Mouse (Mus musculus) cerebellum, adult 2 months (tissue): ENCODE measurements around the gene Alppl2. TPM values are rescaled to one million over a fixed set of nuclear protein-coding genes. Genes with fewer than 3 reads are reported as not detected.
A peak's percentile ranks its signal among the peaks of the same experiment; 100 is the strongest.

Source experiments
- DNase-seq, 2 experiments: peaks; one replicate each; pipeline ENCODE4 v3.0.0; 2021
- H3K27ac ChIP-seq: fragments of 200-500 bp; 2 replicates; pipeline ENCODE4 v1.5.1; 2012; ENCODE audit warnings: low read length, control low read depth, inconsistent platforms; ENCODE audit not compliant: insufficient read depth
- H3K27me3 ChIP-seq: fragments of 200-500 bp; 2 replicates; pipeline ENCODE4 v1.6.1; 2012; ENCODE audit warnings: inconsistent platforms, mild to moderate bottlenecking, low read length, moderate library complexity; ENCODE audit not compliant: control insufficient read depth, insufficient read depth
- H3K4me1 ChIP-seq: fragments of 200-500 bp; 2 replicates; pipeline ENCODE4 v1.6.1; 2011; ENCODE audit warnings: low read length; ENCODE audit not compliant: control insufficient read depth, insufficient read depth
- H3K4me3 ChIP-seq: fragments of 200-500 bp; replicated peaks from 2 replicates; pipeline ENCODE3; 2011; ENCODE audit warnings: mild to moderate bottlenecking, low read depth, low read length, control low read depth; ENCODE audit not compliant: insufficient read depth
- CTCF ChIP-seq: fragments of 200-500 bp; IDR thresholded peaks from 2 replicates; pipeline ENCODE4 v1.5.1; 2011; ENCODE audit warnings: low read depth, mild to moderate bottlenecking, control low read depth, low read length, moderate library complexity, borderline replicate concordance; ENCODE audit not compliant: insufficient read depth
- POLR2A ChIP-seq: fragments of 200-500 bp; IDR thresholded peaks from 2 replicates; pipeline ENCODE4 v1.6.1; 2011; ENCODE audit warnings: low read length, control low read depth, borderline replicate concordance; ENCODE audit not compliant: insufficient read depth
- WGBS: fragments of 180-500 bp; shearing (Covaris S2); methylation state at CpG from one replicate; pipeline ENCODE4 v1.1.7; 2018; 5-methylcytosine and 5-hydroxymethylcytosine counted together
- polyA plus RNA-seq: library from polyadenylated mRNA; depleted of rRNA; stranded (reverse); fragments of >200 nt; gene quantifications from 2 replicates; pipeline ENCODE4 v1.2.3, GENCODE M21; 2012

The Alppl2 gene
- polyA plus RNA-seq, 1 experiment = not detected

DNA sequence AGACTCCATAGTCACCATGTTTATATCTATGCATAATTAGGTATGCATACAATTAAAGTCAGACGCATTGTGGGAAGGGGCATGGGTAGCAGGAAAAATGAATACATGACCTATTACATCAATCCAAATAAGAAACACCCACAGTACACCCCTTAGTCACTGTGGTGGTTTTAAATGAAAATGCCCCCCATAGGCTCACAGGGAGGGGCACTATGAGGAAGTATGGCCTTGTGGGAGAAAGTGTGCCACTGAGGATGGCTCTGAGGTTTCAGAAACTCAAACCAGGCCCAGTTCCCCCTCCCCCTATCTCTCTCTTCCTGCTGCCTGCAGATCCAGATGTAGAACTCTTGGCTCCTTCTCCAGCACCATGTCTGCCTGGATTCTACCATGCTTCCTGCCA lies 14.2 kb upstream of the Alppl2 start:
- Histone ChIP-seq H3K27ac (no peak overlapping the region), H3K4me3 (no peak overlapping the region), H3K27me3 (no peaks in the 10 kb centered on the region), H3K4me1 (no peaks in the 10 kb centered on the region)
- DNase-seq = no peak
- WGBS = 33% methylated on average over 1 of the region's 1 CpGs
- TF ChIP-seq POLR2A (no peak), CTCF (no peak)

DNA sequence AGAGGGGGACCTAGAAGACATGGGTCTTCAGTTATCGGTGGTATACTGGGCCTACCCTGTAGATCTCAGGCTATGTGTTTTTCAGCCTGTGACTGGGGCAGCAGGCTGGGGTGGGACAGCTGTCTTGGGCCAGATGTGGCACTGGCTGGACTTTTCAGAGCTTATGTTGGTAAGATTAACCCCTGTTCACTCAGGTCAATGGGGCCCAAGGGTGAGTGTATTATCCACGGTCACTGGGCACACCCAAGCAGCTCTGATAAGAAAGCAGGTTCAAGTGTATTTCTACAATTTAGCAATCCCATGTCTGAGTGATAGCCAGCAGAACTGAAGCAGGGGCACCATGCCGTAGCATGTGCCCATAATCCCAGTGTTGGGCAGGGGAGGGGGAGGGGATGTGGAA lies 12.4 kb upstream of the Alppl2 start:
- H3K4me1 ChIP-seq = no peaks in the 10 kb centered on the region
- no peak overlapping the region for H3K4me3 ChIP-seq
- 88% methylated on average over 3 of the region's 3 CpGs for WGBS
- TF ChIP-seq CTCF (no peak), POLR2A (no peak)
- H3K27me3 ChIP-seq = no peaks in the 10 kb centered on the region
- no peak for DNase-seq
- H3K27ac ChIP-seq = no peak overlapping the region

DNA sequence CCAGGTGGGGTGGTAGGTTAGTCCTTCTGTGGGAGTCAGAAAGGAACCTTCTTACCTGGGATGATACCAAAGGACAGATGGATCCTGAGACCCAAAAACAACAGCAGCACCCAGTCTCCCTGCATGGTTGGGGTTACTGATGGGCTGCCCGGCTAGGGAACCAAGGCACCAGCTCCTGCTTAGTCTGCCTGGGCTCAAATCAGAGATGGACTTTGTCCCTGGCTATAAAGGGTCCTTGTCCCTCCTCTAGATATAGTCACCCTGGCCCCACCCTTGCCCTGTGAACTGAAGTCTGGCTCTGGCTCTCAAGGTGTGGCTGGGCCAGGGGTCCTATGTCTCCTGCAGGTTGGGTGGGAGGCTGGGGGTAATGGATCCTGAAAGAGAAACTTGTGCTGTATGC lies 11.7 kb upstream of the Alppl2 start, which contains the start of gene Alpi:
Gene Alpi, minus strand, starts transcription at position 196 of the 400 bp plus-strand sequence.
- no peaks in the 10 kb centered on the region for H3K27me3 ChIP-seq
- no peak for DNase-seq
- 83% methylated on average over 1 of the region's 1 CpGs for WGBS
- no peak within 1 kb of the TSS for H3K4me3 ChIP-seq
- no peak for TF ChIP-seq CTCF
- H3K27ac ChIP-seq = no peak within 1 kb of the TSS
- H3K4me1 ChIP-seq = no peaks in the 10 kb centered on the region

DNA sequence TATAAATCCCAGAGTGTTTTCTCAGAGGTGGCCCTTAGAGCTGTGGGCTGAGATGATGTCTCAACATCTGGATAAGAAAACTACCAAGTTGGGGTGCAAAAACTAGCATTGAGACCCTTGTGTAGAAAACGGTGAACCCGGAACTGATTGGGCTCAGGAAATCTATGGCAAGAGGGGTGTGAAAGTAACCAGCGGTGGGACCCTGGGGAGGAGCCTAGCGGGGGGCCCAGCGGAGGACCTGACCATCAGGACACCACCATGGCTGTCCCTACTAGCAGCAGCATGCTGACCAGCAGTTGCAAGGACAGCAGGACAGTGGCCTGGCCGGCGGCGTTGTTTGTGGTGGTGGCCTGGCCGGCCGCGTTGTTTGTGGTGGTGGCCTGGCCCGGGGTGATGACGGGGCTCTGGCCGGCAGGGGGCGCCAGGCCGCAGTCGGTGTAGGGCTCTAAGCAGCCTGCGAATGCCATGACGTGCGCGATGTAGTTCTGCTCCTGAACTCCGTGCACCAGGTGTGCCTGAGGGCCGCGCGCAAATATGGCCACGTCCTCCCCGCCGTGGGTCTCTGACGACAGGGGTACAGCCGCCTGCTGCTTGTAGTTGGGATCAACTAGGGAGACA lies 8.7 kb upstream of the Alppl2 start:
- WGBS = 13% methylated on average over 30 of the region's 30 CpGs
- Histone ChIP-seq H3K4me1 (no peaks in the 10 kb centered on the region), H3K27me3 (no peaks in the 10 kb centered on the region), H3K27ac (no peak overlapping the region), H3K4me3 (no peak overlapping the region)
- peak; percentile 15 to 32 for DNase-seq
- TF ChIP-seq POLR2A (no peak), CTCF (peak; percentile 22; the same call in 1 of the 2 replicates)

DNA sequence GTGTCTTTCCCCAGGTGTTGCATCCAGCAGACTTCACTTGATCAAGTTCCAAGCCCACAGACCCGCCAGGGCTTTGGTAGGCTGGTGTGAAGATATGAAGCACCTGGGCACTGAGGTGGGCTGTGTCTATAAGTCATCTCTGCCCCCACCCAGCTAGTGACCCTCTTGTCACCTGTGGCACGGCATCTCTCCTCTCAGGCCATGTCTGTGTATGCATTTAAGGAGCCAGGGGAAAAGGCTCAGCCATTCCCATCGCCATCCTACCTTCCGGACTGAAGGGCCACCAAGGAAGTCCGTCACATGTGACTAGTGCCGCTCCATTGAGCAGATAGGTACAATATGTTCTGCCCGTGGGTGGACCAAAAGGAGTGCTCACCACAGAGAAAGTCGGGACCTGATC lies 5.9 kb upstream of the Alppl2 start:
- H3K4me3 ChIP-seq = no peak overlapping the region
- H3K27ac ChIP-seq = no peak overlapping the region
- no peaks in the 10 kb centered on the region for H3K27me3 ChIP-seq
- H3K4me1 ChIP-seq = no peaks in the 10 kb centered on the region
- 45% methylated on average over 8 of the region's 8 CpGs for WGBS
- no peak for TF ChIP-seq CTCF
- no peak for TF ChIP-seq POLR2A
- no peak for DNase-seq

DNA sequence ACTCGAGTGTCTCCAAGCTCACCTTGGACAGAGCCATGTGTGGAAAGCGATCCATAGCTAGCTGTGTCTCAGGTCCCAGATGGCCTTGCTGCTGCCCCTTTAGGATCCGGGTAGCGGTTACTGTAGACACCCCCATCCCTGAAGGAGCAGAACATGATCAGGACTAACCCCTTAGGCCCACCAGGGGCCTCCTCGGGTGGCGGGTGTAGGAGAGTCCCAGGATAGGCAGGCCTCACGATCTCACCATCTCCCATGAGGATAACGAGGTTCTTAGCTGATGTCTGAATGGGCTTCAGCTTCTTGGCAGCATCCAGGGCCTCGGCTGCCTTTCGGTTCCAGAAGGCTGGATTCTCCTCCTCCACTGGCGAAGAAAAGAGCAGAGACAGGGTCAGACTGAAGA lies 477 bp downstream of the Alppl2 start:
- DNase-seq = no peak
- H3K4me3 ChIP-seq = no peak overlapping the region
- 82% methylated on average over 11 of the region's 11 CpGs for WGBS
- no peak overlapping the region for H3K27ac ChIP-seq
- no peaks in the 10 kb centered on the region for H3K27me3 ChIP-seq
- H3K4me1 ChIP-seq = no peaks in the 10 kb centered on the region
- TF ChIP-seq CTCF (no peak), POLR2A (no peak)

DNA sequence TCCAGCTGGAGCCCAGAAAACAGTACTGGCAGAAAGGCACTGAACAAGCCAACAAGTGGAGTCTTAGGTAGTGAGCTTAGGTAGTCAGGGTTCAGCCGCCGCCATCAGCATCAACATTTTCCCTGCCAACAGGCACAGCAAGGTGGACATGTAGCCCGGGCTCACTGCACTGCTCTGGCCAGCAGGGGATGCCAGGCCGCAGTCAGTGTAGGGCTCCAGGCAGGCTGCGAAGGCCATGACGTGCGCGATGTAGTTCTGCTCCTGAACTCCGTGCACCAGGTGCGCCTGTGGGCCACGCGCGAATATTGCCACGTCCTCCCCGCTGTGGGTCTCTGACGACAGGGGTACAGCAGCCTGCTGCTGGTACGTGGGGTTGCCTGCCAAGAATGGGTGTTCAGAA lies 2.8 kb downstream of the Alppl2 start:
- Histone ChIP-seq H3K4me1 (no peaks in the 10 kb centered on the region), H3K27ac (no peak overlapping the region), H3K4me3 (no peak overlapping the region), H3K27me3 (no peaks in the 10 kb centered on the region)
- TF ChIP-seq POLR2A (no peak), CTCF (no peak)
- DNase-seq = no peak
- 62% methylated on average over 17 of the region's 17 CpGs for WGBS

DNA sequence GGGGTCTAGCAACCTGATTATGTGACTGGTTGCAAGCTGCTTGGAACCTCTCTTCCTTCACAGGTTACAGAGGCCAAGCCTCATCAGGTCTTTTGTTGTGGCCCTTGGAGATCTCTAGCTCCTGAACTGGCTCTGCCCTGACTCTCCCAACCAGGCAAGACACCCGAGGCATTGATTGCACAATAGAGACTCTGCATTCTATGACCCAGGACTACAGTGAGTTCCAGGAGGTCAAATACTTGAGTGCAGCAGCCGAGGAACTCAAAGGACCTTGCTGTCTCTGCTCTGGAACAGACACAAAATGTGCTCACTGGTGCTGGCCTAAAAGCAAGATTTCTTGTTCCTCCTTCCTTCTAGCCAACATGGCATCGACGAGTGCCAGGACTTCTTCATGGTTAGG lies 3.5 kb downstream of the Alppl2 start:
- DNase-seq = no peak
- TF ChIP-seq POLR2A = no peak
- no peak for TF ChIP-seq CTCF
- Histone ChIP-seq H3K27ac (no peak overlapping the region), H3K4me3 (no peak overlapping the region), H3K27me3 (no peaks in the 10 kb centered on the region), H3K4me1 (no peaks in the 10 kb centered on the region)
- WGBS = 49% methylated on average over 4 of the region's 4 CpGs

DNA sequence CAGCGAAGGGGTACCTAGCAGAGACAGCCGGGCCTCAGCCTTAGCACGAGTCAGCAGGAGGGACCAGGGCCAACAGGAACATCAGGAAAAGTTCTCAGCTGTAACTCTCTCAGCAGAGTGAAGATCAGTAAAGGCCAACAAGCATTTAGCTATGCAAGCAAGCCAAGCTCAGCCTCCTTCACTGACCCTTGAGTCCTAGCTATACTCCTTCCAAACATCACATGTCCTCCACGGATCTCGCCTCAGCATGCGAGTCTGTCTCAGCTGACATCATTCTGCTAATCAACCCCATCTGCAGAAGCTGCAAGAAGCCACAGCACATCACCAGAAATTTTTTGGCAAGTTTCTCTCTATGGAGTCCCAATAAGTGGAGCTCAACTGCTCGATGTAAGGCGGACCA lies 16.0 kb downstream of the Alppl2 start:
- DNase-seq = no peak
- TF ChIP-seq POLR2A (no peak), CTCF (no peak)
- WGBS = 85% methylated on average over 8 of the region's 8 CpGs
- no peak overlapping the region for H3K4me3 ChIP-seq
- no peaks in the 10 kb centered on the region for H3K4me1 ChIP-seq
- H3K27me3 ChIP-seq = no peaks in the 10 kb centered on the region
- no peak overlapping the region for H3K27ac ChIP-seq
